Mouse (Mus musculus) bone marrow, adult 2 months (tissue): ENCODE data around the gene Foxe1. TPM values are rescaled to one million over a fixed set of nuclear protein-coding genes. Genes with fewer than 3 reads are reported as not detected.
A peak's percentile ranks its signal among the peaks of the same experiment; 100 is the strongest.

Source experiments
- H3K27ac ChIP-seq: fragments of 200-500 bp; 2 replicates; pipeline ENCODE4 v1.5.1; 2012; ENCODE audit warnings: low read depth, mild to moderate bottlenecking, control low read depth, inconsistent platforms, low read length; ENCODE audit not compliant: control insufficient read depth, poor library complexity, insufficient read depth
- H3K4me1 ChIP-seq: fragments of 200-500 bp; 2 replicates; pipeline ENCODE4 v1.6.1; 2011; ENCODE audit warnings: low read length; ENCODE audit not compliant: control insufficient read depth, insufficient read depth
- H3K4me3 ChIP-seq: fragments of 200-500 bp; replicated peaks from 2 replicates; pipeline ENCODE3; 2011; ENCODE audit warnings: mild to moderate bottlenecking, low read depth, low read length, control low read depth; ENCODE audit not compliant: control insufficient read depth
- CTCF ChIP-seq: fragments of 200-500 bp; IDR thresholded peaks from 2 replicates; pipeline ENCODE4 v1.5.1; 2011; ENCODE audit warnings: low read length, control low read depth; ENCODE audit not compliant: control insufficient read depth, insufficient read depth
- POLR2A ChIP-seq: fragments of 200-500 bp; IDR thresholded peaks from 2 replicates; pipeline ENCODE4 v1.6.1; 2011; ENCODE audit warnings: low read depth, mild to moderate bottlenecking, control low read depth, low read length, borderline replicate concordance; ENCODE audit not compliant: control insufficient read depth
- WGBS: fragments of 180-500 bp; shearing (Covaris S2); methylation state at CpG from one replicate; pipeline ENCODE4 v1.1.7; 2018; 5-methylcytosine and 5-hydroxymethylcytosine counted together
- polyA plus RNA-seq: library from polyadenylated mRNA; stranded (reverse); fragments of >200 nt; gene quantifications from 2 replicates; pipeline ENCODE4 v1.2.4, GENCODE M21; 2011; ENCODE audit warnings: low replicate concordance; ENCODE audit not compliant: missing spikeins, insufficient read depth, insufficient read length

Foxe1 gene
- polyA plus RNA-seq, 1 experiment = not detected

DNA sequence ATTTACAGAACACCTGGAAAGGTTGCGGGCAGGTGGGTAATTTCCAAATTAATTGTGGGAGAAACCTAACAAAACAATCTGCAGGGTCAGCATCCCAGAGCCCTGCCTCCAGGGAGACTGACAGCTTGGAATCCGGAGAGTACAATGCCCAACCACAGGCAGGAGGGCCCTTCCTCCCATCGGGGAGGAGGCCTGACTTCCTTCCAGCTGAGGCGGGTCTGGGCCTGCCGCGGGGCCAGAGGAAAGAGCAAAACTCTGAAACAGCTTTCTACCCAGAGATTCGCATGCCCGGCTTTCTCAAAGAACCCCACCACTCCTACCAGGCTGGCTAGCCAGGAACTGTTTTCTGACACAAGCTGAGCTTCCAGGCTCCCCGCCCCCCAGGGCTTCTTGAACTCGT lies 9.6 kb downstream of the Foxe1 start:
- WGBS = 28% methylated on average over 10 of the region's 10 CpGs
- no peak for TF ChIP-seq POLR2A
- TF ChIP-seq CTCF = no peak
- Histone ChIP-seq H3K27ac (no peak overlapping the region), H3K4me1 (no peaks in the 10 kb centered on the region), H3K4me3 (no peak overlapping the region)

DNA sequence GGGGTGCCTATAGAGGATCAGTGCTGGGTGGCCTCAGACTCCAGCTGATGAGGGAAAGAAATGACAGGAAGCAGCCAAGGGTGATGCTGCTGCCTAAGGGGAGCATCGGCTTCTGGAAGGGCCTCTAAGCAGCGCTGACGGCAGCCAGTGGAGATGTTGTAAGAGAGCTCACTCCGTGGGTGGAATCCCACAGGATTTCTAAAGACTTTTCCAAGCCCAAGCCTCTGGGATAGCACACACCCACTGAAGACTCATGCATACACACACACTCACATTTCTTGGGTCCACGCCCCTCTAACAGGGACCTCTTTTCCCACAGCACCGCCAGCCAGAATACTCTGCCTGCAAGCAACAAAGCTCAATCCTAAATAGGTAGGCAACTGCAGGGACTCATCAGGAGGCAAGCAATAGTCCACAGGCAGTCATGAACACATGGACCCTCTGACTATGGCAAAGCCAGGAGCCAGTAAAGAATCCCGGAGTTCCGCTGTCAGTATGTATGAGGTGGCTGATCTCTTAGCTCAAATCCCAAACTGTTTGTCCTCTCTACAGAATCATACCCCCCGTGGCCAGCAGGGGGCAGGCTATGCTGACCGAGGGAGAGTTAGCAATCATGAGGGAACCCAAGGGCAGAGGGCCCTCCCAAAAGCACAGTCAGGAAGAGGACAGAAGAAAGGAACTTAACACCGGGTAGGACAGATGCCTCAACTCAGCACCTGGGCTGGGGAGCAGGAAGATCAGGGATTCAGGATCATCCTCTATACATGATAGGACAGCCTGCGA lies 13.1 kb downstream of the Foxe1 start:
- TF ChIP-seq CTCF = peak; percentile 88
- TF ChIP-seq POLR2A = no peak
- H3K4me1 ChIP-seq = peaks cover 1% of the 10 kb centered on the region; the same call in 1 of the 2 replicates
- no peak overlapping the region for H3K4me3 ChIP-seq
- H3K27ac ChIP-seq = no peak overlapping the region
- WGBS = 51% methylated on average over 12 of the region's 12 CpGs

DNA sequence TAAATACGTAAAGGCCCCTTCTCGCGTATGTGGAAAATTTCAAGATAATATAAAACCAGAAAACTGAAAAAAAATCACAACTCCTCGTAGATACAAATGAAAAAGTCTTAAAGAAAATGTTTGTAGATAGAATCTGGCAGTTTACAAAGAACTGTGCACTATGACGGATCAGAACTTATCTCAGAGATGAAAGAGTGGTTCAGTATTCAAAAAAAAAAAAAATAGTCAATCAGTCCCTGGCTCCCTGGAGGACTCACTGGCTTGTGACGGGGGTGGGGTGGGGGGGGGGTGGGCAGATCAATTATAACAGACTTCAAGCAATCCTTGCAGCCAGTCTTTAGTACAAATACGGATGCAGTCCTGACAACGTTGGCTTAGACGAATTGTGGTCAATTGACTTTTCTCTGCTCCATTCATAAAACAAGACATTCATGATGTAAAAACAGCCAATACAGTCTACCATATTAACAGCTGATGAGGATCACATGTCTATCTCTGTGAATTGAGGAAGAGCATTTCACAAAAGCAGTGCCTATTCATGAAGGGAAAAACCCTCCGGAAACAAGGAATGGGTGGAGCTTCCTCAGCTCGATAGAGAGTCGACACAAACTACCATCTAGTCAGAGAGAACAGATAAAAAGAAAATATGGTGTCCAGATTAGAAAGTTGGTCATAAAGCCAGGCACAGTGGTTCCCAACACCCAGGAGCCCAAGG lies 16.3 kb downstream of the Foxe1 start:
- 63% methylated on average over 12 of the region's 12 CpGs for WGBS
- TF ChIP-seq CTCF = no peak
- TF ChIP-seq POLR2A = no peak
- H3K27ac ChIP-seq = no peak overlapping the region
- peaks cover 1% of the 10 kb centered on the region; the same call in 1 of the 2 replicates for H3K4me1 ChIP-seq
- H3K4me3 ChIP-seq = no peak overlapping the region

DNA sequence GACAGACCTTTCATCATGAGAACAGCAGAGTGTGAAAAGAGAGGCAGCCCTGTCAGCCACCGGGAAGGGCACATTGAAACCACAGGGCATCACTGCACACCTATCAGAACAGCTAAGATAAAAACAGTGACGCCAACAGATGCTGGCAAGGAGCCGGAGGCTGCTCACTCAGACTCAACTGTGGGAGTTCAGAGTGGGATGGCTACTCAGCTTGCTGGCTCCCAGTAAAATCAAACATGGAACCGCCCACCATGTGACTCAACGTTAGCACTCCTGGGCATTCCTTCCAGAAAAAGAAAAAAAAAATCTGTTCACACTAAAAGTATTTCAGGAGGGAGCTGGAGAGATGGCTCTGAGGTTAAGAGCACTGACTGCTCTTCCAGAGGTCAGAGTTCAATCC lies 17.8 kb downstream of the Foxe1 start:
- H3K4me3 ChIP-seq = no peak overlapping the region
- H3K4me1 ChIP-seq = peaks cover 1% of the 10 kb centered on the region; the same call in 1 of the 2 replicates
- TF ChIP-seq CTCF (no peak), POLR2A (no peak)
- no peak overlapping the region for H3K27ac ChIP-seq
- 76% methylated on average over 5 of the region's 5 CpGs for WGBS

DNA sequence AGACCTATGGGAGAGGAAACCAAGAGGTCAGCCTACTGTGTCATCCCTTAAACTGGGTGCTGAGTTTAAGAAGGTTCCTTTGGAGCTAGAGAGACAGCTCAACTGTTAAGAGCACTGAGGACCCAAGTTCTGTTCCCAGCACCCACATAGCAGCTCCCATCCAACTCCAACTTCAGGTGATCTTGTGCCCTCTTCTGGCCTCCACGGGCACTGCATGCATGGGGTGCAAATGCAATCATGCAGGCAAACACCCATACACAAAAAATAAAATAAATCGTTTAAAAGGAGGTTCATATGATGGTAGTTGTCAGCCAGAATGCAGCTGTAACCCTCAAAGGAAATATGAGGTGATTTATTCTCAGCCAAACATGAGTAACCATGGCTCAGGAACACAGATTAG lies 21.0 kb downstream of the Foxe1 start:
- H3K4me1 ChIP-seq = no peaks in the 10 kb centered on the region
- no peak overlapping the region for H3K27ac ChIP-seq
- WGBS = 86% methylated on average over 2 of the region's 2 CpGs
- H3K4me3 ChIP-seq = no peak overlapping the region
- no peak for TF ChIP-seq POLR2A
- TF ChIP-seq CTCF = peak; percentile 25; the same call in 1 of the 2 replicates

DNA sequence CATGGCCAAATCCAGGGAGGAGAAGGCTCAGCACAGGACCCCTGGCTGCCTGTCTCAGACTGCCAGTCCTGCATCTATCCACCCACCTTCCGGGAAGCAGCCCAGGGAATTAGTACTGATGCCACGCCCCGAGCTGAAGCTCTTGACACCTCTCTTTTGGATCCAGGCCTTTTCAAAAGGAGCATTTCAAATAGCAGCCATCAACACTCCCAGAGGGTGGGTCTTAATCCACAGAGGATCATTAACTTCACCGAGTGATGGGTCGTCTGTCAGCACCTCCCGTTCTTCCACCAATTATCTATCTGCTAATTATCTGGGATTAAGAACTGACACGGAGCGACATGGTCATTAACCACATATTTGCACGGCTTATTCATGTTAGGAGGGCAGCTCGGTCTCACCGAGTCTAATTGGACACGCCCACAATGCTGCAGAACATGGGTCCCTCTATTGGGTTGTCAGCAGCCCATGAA lies 24.1 kb downstream of the Foxe1 start:
- 34% methylated on average over 12 of the region's 12 CpGs for WGBS
- TF ChIP-seq POLR2A (no peak), CTCF (no peak)
- H3K4me1 ChIP-seq = no peaks in the 10 kb centered on the region
- H3K4me3 ChIP-seq = no peak overlapping the region
- H3K27ac ChIP-seq = no peak overlapping the region

DNA sequence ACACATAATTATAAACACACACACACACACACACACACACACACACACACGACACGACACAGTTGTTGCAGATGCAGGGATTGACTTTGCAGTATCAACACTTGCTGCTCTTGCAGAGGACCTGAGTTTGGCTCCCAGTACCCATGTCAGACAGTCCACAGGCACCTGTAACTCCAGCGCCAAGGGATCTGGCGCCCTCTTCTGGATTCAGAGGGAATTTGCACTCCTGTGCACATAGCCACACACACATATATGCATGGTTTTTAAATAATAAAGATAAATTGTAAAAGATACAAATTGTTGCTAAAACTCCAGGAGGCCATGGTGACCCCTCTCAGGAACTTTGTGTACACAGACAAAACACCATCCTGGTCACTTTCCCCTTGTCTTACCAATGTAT lies 25.7 kb downstream of the Foxe1 start:
- Histone ChIP-seq H3K27ac (no peak overlapping the region), H3K4me1 (no peaks in the 10 kb centered on the region), H3K4me3 (no peak overlapping the region)
- WGBS = 66% methylated on average over 4 of the region's 4 CpGs
- TF ChIP-seq CTCF = peak; percentile 36
- no peak for TF ChIP-seq POLR2A

DNA sequence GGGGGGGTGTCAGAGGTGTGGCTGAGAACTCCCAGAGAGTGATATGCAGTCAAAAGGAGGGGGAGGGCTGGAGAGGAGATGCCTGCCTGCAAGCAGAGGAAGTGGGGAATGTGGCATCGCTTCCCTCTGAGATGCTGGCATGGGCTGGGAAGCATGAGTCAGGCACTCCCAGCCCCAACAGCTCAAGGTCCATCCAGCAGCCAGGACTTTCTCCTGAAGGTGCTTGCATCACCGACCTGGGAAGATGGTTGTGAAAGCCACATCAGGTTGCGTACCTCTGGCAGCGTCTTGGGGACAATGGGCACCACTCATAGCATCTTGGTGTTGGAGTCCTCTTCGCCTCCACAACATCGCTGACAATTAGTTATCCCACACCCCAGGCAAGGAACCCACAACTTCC lies 27.0 kb downstream of the Foxe1 start:
- no peak for TF ChIP-seq CTCF
- no peak for TF ChIP-seq POLR2A
- no peak overlapping the region for H3K4me3 ChIP-seq
- no peaks in the 10 kb centered on the region; the same call in 1 of the 2 replicates for H3K4me1 ChIP-seq
- 28% methylated on average over 6 of the region's 6 CpGs for WGBS
- no peak overlapping the region for H3K27ac ChIP-seq

DNA sequence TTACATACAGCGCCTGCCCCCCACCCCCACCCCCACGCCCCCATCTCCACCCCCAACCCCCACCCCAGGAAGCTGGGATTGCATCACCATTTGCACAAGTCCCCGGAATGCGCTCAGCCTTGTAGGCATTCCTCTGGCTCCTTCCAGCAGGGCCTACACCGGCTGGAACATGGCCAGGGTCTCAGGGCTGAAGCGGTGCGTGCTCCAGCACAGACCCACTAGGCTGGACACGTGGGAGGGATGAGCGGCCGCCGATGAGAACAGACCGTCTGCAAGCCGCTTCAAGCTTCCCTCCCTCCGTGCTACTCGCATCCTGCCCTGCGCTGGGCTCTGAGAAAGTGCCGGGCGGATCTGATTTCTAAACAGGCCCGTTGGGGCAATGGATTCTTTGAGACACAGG lies 27.6 kb downstream of the Foxe1 start:
- Histone ChIP-seq H3K4me1 (no peaks in the 10 kb centered on the region; the same call in 1 of the 2 replicates), H3K4me3 (no peak overlapping the region), H3K27ac (no peak overlapping the region)
- WGBS = 9% methylated on average over 19 of the region's 19 CpGs
- TF ChIP-seq POLR2A = no peak
- TF ChIP-seq CTCF = no peak
